Mouse (Mus musculus) liver, adult 2 months (tissue): ENCODE data around the gene Ndufs7. TPM values are rescaled to one million over a fixed set of nuclear protein-coding genes. Genes with fewer than 3 reads are reported as not detected.

ENCODE experiments used
- DNase-seq: peaks from one replicate; pipeline ENCODE4 v3.0.0-alpha.2; 2011; ENCODE audit warnings: low read depth, low spot score; ENCODE audit errors: extremely low read depth
- H3K27ac ChIP-seq: fragments of 200-500 bp; replicated peaks from 2 replicates; pipeline ENCODE4 v1.5.1; 2012; ENCODE audit warnings: low read depth, mild to moderate bottlenecking, control low read depth, inconsistent platforms, low read length; ENCODE audit not compliant: insufficient read depth
- H3K27me3 ChIP-seq: fragments of 200-500 bp; 2 replicates; pipeline ENCODE4 v1.6.1; 2012; ENCODE audit warnings: mild to moderate bottlenecking, moderate library complexity, low read length, inconsistent platforms; ENCODE audit not compliant: control insufficient read depth, insufficient read depth
- H3K36me3 ChIP-seq: fragments of 200-500 bp; 2 replicates; pipeline ENCODE4 v1.6.1; 2012; ENCODE audit warnings: low read length, inconsistent platforms; ENCODE audit not compliant: control insufficient read depth, insufficient read depth
- H3K4me1 ChIP-seq: fragments of 200-500 bp; 2 replicates; pipeline ENCODE4 v1.6.1; 2011; ENCODE audit warnings: low read length; ENCODE audit not compliant: control insufficient read depth, insufficient read depth
- H3K4me3 ChIP-seq: fragments of 200-500 bp; 2 replicates; pipeline ENCODE4 v1.5.1; 2011; ENCODE audit warnings: low read depth, mild to moderate bottlenecking, control low read depth, low read length, moderate library complexity; ENCODE audit not compliant: insufficient read depth
- H3K79me2 ChIP-seq: fragments of 200-500 bp; 2 replicates; pipeline ENCODE4 v1.6.1; 2012; ENCODE audit warnings: inconsistent platforms, mild to moderate bottlenecking, low read length, moderate library complexity; ENCODE audit not compliant: control insufficient read depth, insufficient read depth
- H3K9ac ChIP-seq: fragments of 200-500 bp; 2 replicates; pipeline ENCODE4 v1.6.1; 2012; ENCODE audit warnings: low read depth, mild to moderate bottlenecking, control low read depth, inconsistent platforms, low read length
- CTCF ChIP-seq: fragments of 200-500 bp; IDR thresholded peaks from 2 replicates; pipeline ENCODE4 v1.5.1; 2011; ENCODE audit warnings: low read depth, low read length, control low read depth
- POLR2A ChIP-seq: fragments of 200-500 bp; IDR thresholded peaks from 2 replicates; pipeline ENCODE4 v1.6.1; 2011; ENCODE audit warnings: low read length, control low read depth; ENCODE audit not compliant: insufficient read depth; ENCODE audit errors: extremely low read depth
- WGBS: fragments of 180-500 bp; shearing (Covaris S2); methylation state at CpG from one replicate; pipeline ENCODE4 v1.1.7; 2018; 5-methylcytosine and 5-hydroxymethylcytosine counted together
- polyA plus RNA-seq: library from polyadenylated mRNA; depleted of rRNA; stranded (reverse); fragments of >200 nt; gene quantifications from 2 replicates; pipeline ENCODE4 v1.2.3, GENCODE M21; 2012; rRNA removed
- total RNA-seq: library from RNA; depleted of rRNA; stranded (reverse); fragments of >200 nt; gene quantifications from 2 replicates; pipeline ENCODE4 v1.2.3, GENCODE M21; 2014; rRNA removed

Gene Ndufs7
- total RNA-seq = 165 and 186 TPM in 2 replicates
- polyA plus RNA-seq = 551 and 560 TPM in 2 replicates

DNA sequence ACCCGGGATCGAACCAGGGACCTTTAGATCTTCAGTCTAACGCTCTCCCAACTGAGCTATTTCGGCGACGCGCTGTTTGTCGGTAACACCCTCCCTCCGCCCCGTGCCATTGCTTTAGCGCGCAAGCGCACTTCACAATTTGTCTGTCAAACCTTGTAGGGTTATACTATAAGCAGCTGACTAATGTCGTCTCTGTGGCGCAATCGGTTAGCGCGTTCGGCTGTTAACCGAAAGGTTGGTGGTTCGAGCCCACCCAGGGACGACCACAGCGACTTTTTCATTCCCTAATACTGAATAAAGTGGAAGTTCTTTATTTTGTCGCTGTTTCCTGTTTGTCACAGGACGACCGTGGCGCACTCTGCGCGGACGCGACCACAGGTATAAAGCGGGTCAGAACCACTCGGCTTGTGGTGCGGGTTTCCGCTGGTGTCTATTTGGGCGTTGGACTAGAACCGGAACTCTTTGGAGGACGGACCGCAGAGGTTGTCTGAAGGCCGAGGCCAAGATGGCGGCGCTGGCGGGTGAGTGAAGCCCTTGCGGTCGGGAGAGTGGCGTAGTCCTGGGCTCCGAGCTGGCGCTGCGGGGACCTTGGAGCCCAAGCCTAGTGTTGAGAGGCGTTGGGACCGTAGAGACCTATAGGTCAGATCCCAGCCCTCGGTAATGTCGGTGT is at the start of gene Ndufs7:
Gene Ndufs7 (plus strand): TSS at position 151 of the 670 bp plus-strand sequence.
- peaks cover 16% of the 10 kb centered on the region; the same call in 1 of the 2 replicates for H3K79me2 ChIP-seq
- TF ChIP-seq POLR2A (peak; percentile 93), CTCF (no peak)
- peak; percentile 89 for DNase-seq
- peak within 1 kb of the TSS; percentile 94 for H3K9ac ChIP-seq
- H3K27ac ChIP-seq = peak within 1 kb of the TSS; percentile 95
- no peaks in the 10 kb centered on the region; the same call in 1 of the 2 replicates for H3K36me3 ChIP-seq
- WGBS = under 1% methylated on average over 53 of the region's 53 CpGs
- H3K27me3 ChIP-seq = no peaks in the 10 kb centered on the region
- peak within 1 kb of the TSS; percentile 89 for H3K4me3 ChIP-seq
- peaks cover 24% of the 10 kb centered on the region for H3K4me1 ChIP-seq

- 46% methylated on average over 3 of the region's 3 CpGs for WGBS
- DNase-seq = peak; percentile 68
Measured at GRCm38 (mm10) chr10:80199440-80200008, 49.4 kb upstream of the Ndufs7 start.

GRCm38 (mm10) chr10:80200485-80200884 is 48.4 kb upstream of the Ndufs7 start:
- WGBS = 85% methylated on average over 6 of the region's 6 CpGs
- TF ChIP-seq POLR2A (no peak), CTCF (no peak)

More at GRCm38 (mm10) chr10:80199440-80200008, 49.4 kb upstream of the Ndufs7 start:
- Histone ChIP-seq H3K4me1 (no peaks in the 10 kb centered on the region), H3K36me3 (no peaks in the 10 kb centered on the region), H3K9ac (no peak overlapping the region), H3K27ac (no peak overlapping the region), H3K79me2 (no peaks in the 10 kb centered on the region), H3K27me3 (no peaks in the 10 kb centered on the region), H3K4me3 (no peak overlapping the region)
- TF ChIP-seq CTCF (peak; percentile 95), POLR2A (no peak)

DNA sequence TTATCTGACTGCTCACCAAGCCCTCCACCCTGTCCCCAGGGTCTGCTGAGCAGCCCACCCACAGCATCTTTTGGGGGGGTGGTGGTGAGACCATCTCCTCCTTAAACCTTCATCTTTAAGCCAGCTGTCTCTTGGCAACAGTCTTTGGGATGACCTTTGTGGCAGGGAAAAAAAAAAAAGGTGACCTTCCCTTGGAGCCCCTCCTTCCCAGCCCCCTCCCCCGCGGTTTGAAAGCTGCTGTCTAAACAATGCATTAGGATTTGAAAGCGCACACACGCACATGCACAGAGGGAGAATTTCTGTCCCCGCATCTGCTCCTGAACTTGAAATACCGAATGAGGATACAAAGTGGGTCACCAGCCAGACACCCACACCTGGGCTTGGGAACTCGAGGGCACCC is 44.9 kb upstream of the Ndufs7 start:
- 51% methylated on average over 7 of the region's 7 CpGs for WGBS
- no peaks in the 10 kb centered on the region for H3K79me2 ChIP-seq

More at GRCm38 (mm10) chr10:80200485-80200884, 48.4 kb upstream of the Ndufs7 start:
- no peaks in the 10 kb centered on the region for H3K4me1 ChIP-seq
- no peak for DNase-seq
- no peak overlapping the region for H3K4me3 ChIP-seq
- no peaks in the 10 kb centered on the region for H3K36me3 ChIP-seq
- H3K9ac ChIP-seq = no peak overlapping the region
- no peaks in the 10 kb centered on the region for H3K27me3 ChIP-seq
- H3K79me2 ChIP-seq = no peaks in the 10 kb centered on the region
- H3K27ac ChIP-seq = no peak overlapping the region

GRCm38 (mm10) chr10:80207201-80207600 is 41.7 kb upstream of the Ndufs7 start:
- H3K27me3 ChIP-seq = no peaks in the 10 kb centered on the region
- no peak overlapping the region for H3K4me3 ChIP-seq
- H3K4me1 ChIP-seq = no peaks in the 10 kb centered on the region
- no peaks in the 10 kb centered on the region for H3K36me3 ChIP-seq
- 83% methylated on average over 1 of the region's 1 CpGs for WGBS
- H3K27ac ChIP-seq = no peak overlapping the region
- TF ChIP-seq POLR2A (no peak), CTCF (no peak)
- H3K79me2 ChIP-seq = no peaks in the 10 kb centered on the region
- H3K9ac ChIP-seq = no peak overlapping the region
- DNase-seq = no peak

More for the DNA sequence above, 44.9 kb upstream of the Ndufs7 start:
- Histone ChIP-seq H3K27me3 (no peaks in the 10 kb centered on the region), H3K4me1 (no peaks in the 10 kb centered on the region), H3K36me3 (no peaks in the 10 kb centered on the region), H3K27ac (no peak overlapping the region), H3K9ac (no peak overlapping the region), H3K4me3 (no peak overlapping the region)
- no peak for DNase-seq
- TF ChIP-seq POLR2A (no peak), CTCF (no peak)

DNA sequence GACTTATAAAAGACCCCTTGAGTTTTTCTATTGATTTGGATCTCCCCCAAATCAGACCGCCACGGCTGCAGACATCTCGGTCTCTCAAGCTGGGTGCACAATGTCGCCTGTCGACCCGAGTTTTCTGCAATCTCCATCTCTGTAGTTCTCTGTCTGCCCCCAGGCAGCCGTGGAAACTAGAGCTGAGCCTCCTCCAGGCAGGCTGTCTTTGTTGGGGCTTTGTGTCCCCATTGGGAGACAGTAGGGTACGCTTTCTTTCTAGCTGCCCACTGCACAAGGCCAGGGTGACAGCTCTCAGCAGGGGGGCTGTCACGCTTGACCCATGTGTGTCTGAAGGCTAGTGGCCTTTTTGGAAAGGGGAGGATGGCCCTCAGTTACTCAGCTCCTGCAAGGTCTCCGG is 41.2 kb upstream of the Ndufs7 start:
- whole genome bisulfite sequencing = 84% methylated on average over 10 of the region's 10 CpGs
- H3K36me3 ChIP-seq = no peaks in the 10 kb centered on the region

More for the DNA sequence above, 41.2 kb upstream of the Ndufs7 start:
- Histone ChIP-seq H3K4me3 (no peak overlapping the region), H3K27me3 (no peaks in the 10 kb centered on the region), H3K27ac (no peak overlapping the region), H3K4me1 (no peaks in the 10 kb centered on the region), H3K79me2 (no peaks in the 10 kb centered on the region), H3K9ac (no peak overlapping the region)
- no peak for DNase-seq
- TF ChIP-seq POLR2A = no peak
- no peak for TF ChIP-seq CTCF
